Mouse (Mus musculus) heart, embryonic 15.5 days (tissue): ENCODE results near the gene Gm13275. TPM values are rescaled to one million over a fixed set of nuclear protein-coding genes. Genes with fewer than 3 reads are reported as not detected.
"Not testable (repeated sequence)": the region's sequence is repeated elsewhere in the genome, so short reads cannot be mapped to it uniquely, and the experiment has no call there.

Experiments
- ATAC-seq: fragments of 200-750 bp; cut with Nextera tagmentation; replicated peaks from 2 replicates; pipeline ENCODE4 v1.8.0; 2017; ENCODE audit warnings: low read depth, moderate TSS enrichment; ENCODE audit not compliant: insufficient number of reproducible peaks, insufficient read depth, low FRiP score
- H3K27ac ChIP-seq: fragments of 300-500 bp; sonication (generic); 2 replicates; pipeline ENCODE4 v1.5.1; 2015; ENCODE audit warnings: mild to moderate bottlenecking, inconsistent platforms
- H3K27me3 ChIP-seq: fragments of 300-500 bp; sonication (generic); 2 replicates; pipeline ENCODE4 v1.6.1; 2015; ENCODE audit warnings: inconsistent platforms
- H3K36me3 ChIP-seq: fragments of 300-500 bp; sonication (generic); 2 replicates; pipeline ENCODE4 v1.6.1; 2015; ENCODE audit warnings: mild to moderate bottlenecking, inconsistent platforms
- H3K4me1 ChIP-seq: fragments of 300-500 bp; sonication (generic); replicated peaks from 2 replicates; pipeline ENCODE4 v1.6.1; 2015; ENCODE audit warnings: inconsistent platforms
- H3K4me2 ChIP-seq: fragments of 300-500 bp; sonication (generic); 2 replicates; pipeline ENCODE4 v1.6.1; 2015; ENCODE audit warnings: inconsistent platforms, mild to moderate bottlenecking, moderate library complexity
- H3K4me3 ChIP-seq: fragments of 300-500 bp; sonication (generic); 2 replicates; pipeline ENCODE4 v1.5.1; 2015; ENCODE audit warnings: mild to moderate bottlenecking, inconsistent platforms
- H3K9ac ChIP-seq: fragments of 300-500 bp; sonication (generic); 2 replicates; pipeline ENCODE4 v1.6.1; 2015; ENCODE audit warnings: mild to moderate bottlenecking, inconsistent platforms
- H3K9me3 ChIP-seq: fragments of 300-500 bp; sonication (generic); replicated peaks from 2 replicates; pipeline ENCODE4 v1.6.1; 2016; ENCODE audit warnings: inconsistent platforms
- WGBS: fragments of 180-500 bp; shearing (Covaris S2); methylation state at CpG from one replicate; pipeline ENCODE4 v1.1.7; 2015; ENCODE audit warnings: mixed read lengths; 5-methylcytosine and 5-hydroxymethylcytosine counted together
- polyA plus RNA-seq: library from polyadenylated mRNA; unstranded; fragments of >200 nt; fragmentation: Nextera tagmentation; extraction: Ambion mirVana; gene quantifications from 2 replicates; pipeline ENCODE4 v1.2.1, GENCODE M21; 2015

Gene Gm13275
- polyA plus RNA-seq, 1 experiment from 2014 or later = not detected

- 2% methylated on average over 35 of the region's 42 CpGs for WGBS
- Histone ChIP-seq H3K4me3 (peak overlapping the region; percentile 39), H3K4me2 (peak overlapping the region; percentile 54), H3K27ac (peak overlapping the region; percentile 73)
- ATAC-seq, H3K9me3 ChIP-seq, H3K36me3 ChIP-seq, H3K4me1 ChIP-seq, H3K9ac ChIP-seq, H3K27me3 ChIP-seq: not testable (repeated sequence)
Measured at GRCm38 (mm10) chr4:88763384-88764018, 30.8 kb upstream of the Gm13275 start.

GRCm38 (mm10) chr4:88773534-88773933 lies 20.8 kb upstream of the Gm13275 start, which contains the start of gene Gm13290:
Gene Gm13290, plus strand, starts transcription at chr4:88773834.
- H3K9me3 ChIP-seq, H3K4me2 ChIP-seq, H3K27me3 ChIP-seq, H3K9ac ChIP-seq, H3K27ac ChIP-seq, ATAC-seq, H3K36me3 ChIP-seq, H3K4me3 ChIP-seq, H3K4me1 ChIP-seq: not testable (repeated sequence)
- WGBS = no CpG with 5 or more reads among the region's 32 CpGs

GRCm38 (mm10) chr4:88776622-88777021 lies 17.7 kb upstream of the Gm13275 start, which contains the start of gene Gm13289:
Gene Gm13289, plus strand, starts transcription at chr4:88776922.
- H3K9me3 ChIP-seq, H3K27me3 ChIP-seq, H3K4me1 ChIP-seq, H3K36me3 ChIP-seq, H3K9ac ChIP-seq, ATAC-seq, H3K4me3 ChIP-seq, H3K4me2 ChIP-seq, H3K27ac ChIP-seq: not testable (repeated sequence)
- WGBS = no CpG with 5 or more reads among the region's 29 CpGs

- H3K4me2 ChIP-seq, H3K9ac ChIP-seq, H3K4me3 ChIP-seq, H3K36me3 ChIP-seq, H3K4me1 ChIP-seq, ATAC-seq, H3K27me3 ChIP-seq, H3K27ac ChIP-seq, H3K9me3 ChIP-seq: not testable (repeated sequence)
- WGBS = no CpG with 5 or more reads among the region's 29 CpGs
Measured at GRCm38 (mm10) chr4:88779550-88779949, 14.7 kb upstream of the Gm13275 start, which contains the start of gene Gm13272. Gene Gm13272, plus strand, starts transcription at chr4:88779850.

- not testable (repeated sequence) for H3K27ac ChIP-seq, H3K4me1 ChIP-seq, H3K4me3 ChIP-seq, H3K4me2 ChIP-seq, H3K27me3 ChIP-seq, H3K36me3 ChIP-seq, H3K9ac ChIP-seq, H3K9me3 ChIP-seq, ATAC-seq
- 45% methylated on average over 16 of the region's 18 CpGs for WGBS
Measured at GRCm38 (mm10) chr4:88780320-88780719, 14.0 kb upstream of the Gm13275 start.

- not testable (repeated sequence) for H3K36me3 ChIP-seq, H3K9ac ChIP-seq, ATAC-seq, H3K9me3 ChIP-seq, H3K27me3 ChIP-seq, H3K4me1 ChIP-seq
- Histone ChIP-seq H3K4me2 (peak within 1 kb of the TSS; percentile 56), H3K4me3 (peak within 1 kb of the TSS; percentile 30), H3K27ac (peak within 1 kb of the TSS; percentile 73)
- WGBS = 12% methylated on average over 5 of the region's 7 CpGs
Measured at GRCm38 (mm10) chr4:88781831-88782230, 12.5 kb upstream of the Gm13275 start, which contains the start of gene Ifnz. Gene Ifnz, plus strand, starts transcription at chr4:88782131.

- H3K4me3 ChIP-seq = peak overlapping the region; percentile 30
- H3K4me2 ChIP-seq = peak overlapping the region; percentile 56
- WGBS = 0% methylated on average over 11 of the region's 31 CpGs
- not testable (repeated sequence) for H3K36me3 ChIP-seq, H3K9ac ChIP-seq, H3K4me1 ChIP-seq, ATAC-seq, H3K27me3 ChIP-seq, H3K9me3 ChIP-seq
- H3K27ac ChIP-seq = peak overlapping the region; percentile 73
Measured at GRCm38 (mm10) chr4:88782335-88782734, 12.0 kb upstream of the Gm13275 start.

GRCm38 (mm10) chr4:88785409-88785808 lies 8.9 kb upstream of the Gm13275 start, which contains the start of gene Gm13276:
Gene Gm13276, plus strand, starts transcription at chr4:88785709.
- H3K27me3 ChIP-seq, H3K9me3 ChIP-seq, ATAC-seq, H3K27ac ChIP-seq, H3K9ac ChIP-seq, H3K36me3 ChIP-seq, H3K4me1 ChIP-seq, H3K4me2 ChIP-seq, H3K4me3 ChIP-seq: not testable (repeated sequence)
- no CpG with 5 or more reads among the region's 27 CpGs for WGBS

GRCm38 (mm10) chr4:88788402-88788801 lies 5.9 kb upstream of the Gm13275 start, which contains the start of gene Gm13277:
Gene Gm13277, plus strand, starts transcription at chr4:88788632.
- H3K9me3 ChIP-seq, ATAC-seq, H3K27me3 ChIP-seq, H3K9ac ChIP-seq, H3K4me1 ChIP-seq, H3K36me3 ChIP-seq, H3K4me3 ChIP-seq, H3K4me2 ChIP-seq, H3K27ac ChIP-seq: not testable (repeated sequence)
- 0% methylated on average over 4 of the region's 28 CpGs for WGBS

GRCm38 (mm10) chr4:88791250-88791649 lies 3.0 kb upstream of the Gm13275 start, which contains the start of gene Gm13278:
Gene Gm13278, plus strand, starts transcription at chr4:88791550.
- H3K4me3 ChIP-seq, H3K4me2 ChIP-seq, H3K9me3 ChIP-seq, H3K27ac ChIP-seq, H3K9ac ChIP-seq, H3K4me1 ChIP-seq, H3K36me3 ChIP-seq, H3K27me3 ChIP-seq, ATAC-seq: not testable (repeated sequence)
- no CpG with 5 or more reads among the region's 28 CpGs for WGBS

- not testable (repeated sequence) for H3K4me1 ChIP-seq, H3K4me3 ChIP-seq, ATAC-seq, H3K4me2 ChIP-seq, H3K27ac ChIP-seq, H3K36me3 ChIP-seq, H3K27me3 ChIP-seq, H3K9ac ChIP-seq, H3K9me3 ChIP-seq
- no CpG with 5 or more reads among the region's 28 CpGs for whole genome bisulfite sequencing
Measured at GRCm38 (mm10) chr4:88797097-88797496, 2.8 kb downstream of the Gm13275 start, which contains the start of gene Gm13279. Gene Gm13279, plus strand, starts transcription at chr4:88797397.

- H3K9ac ChIP-seq, H3K36me3 ChIP-seq, H3K4me1 ChIP-seq, H3K27me3 ChIP-seq, H3K4me3 ChIP-seq, H3K27ac ChIP-seq, H3K9me3 ChIP-seq, ATAC-seq, H3K4me2 ChIP-seq: not testable (repeated sequence)
- 8% methylated on average over 6 of the region's 7 CpGs for WGBS
Measured at GRCm38 (mm10) chr4:88799365-88799764, 5.1 kb downstream of the Gm13275 start, which contains the start of gene Gm13285. Gene Gm13285, plus strand, starts transcription at chr4:88799665.
